Comparison of ENCODE assay signal across 23 mouse cellular contexts in genomic region chr7:128381001-128381400, GRCm38 (mm10). TPM values are rescaled to one million over a fixed set of nuclear protein-coding genes. Genes with fewer than 3 reads are reported as not detected.
DNase-seq lines count a peak whose midpoint lies in the region; ATAC-seq and TF ChIP-seq lines count a peak whose summit lies in the region.
"Had no signal": no experiment of that assay in that cellular context is flagged by ENCODE, and none has a peak within 500 bp of the region (broad histone marks: within the 10 kb centered on the region; RNA-seq: fewer than 3 reads in every experiment).

No protein-coding gene starts in this region.

- H3K4me3 ChIP-seq in spleen, adult 2 months (ENCODE audit: extremely low read depth, insufficient read depth, insufficient read length): no peak overlapping the region
- H3K4me3 ChIP-seq: forebrain, embryonic 13.5 days; hindbrain, embryonic 10.5 days; liver, embryonic 12.5 days; midbrain, embryonic 12.5 days; stomach, embryonic 15.5 days had no signal

- peak; percentile 96 for DNase-seq in heart, adult 11 months
- DNase-seq in heart, postnatal 14 days: no peak
- DNase-seq in spleen, adult 2 months (ENCODE audit: low read depth in 1 of 2, low spot score in 2 of 2): no peak
- DNase-seq in spleen, postnatal 14 days (ENCODE audit: low spot score in 2 of 2): no peak
- DNase-seq: adrenal gland, postnatal 36 days; cerebellum, adult 2 months; cerebellum, postnatal 25 days; gastrocnemius, postnatal 14 days; kidney, adult 9 months; kidney, postnatal 10 days; left cerebral cortex, postnatal 4 days; liver, postnatal 0 days had no signal

- WGBS in spleen, adult 2 months: 43% methylated on average over 2 of the region's 2 CpGs

- no peaks in the 10 kb centered on the region for H3K27me3 ChIP-seq in spleen, adult 2 months (ENCODE audit: control insufficient read depth, insufficient read depth, low read length)
- H3K27me3 ChIP-seq: forebrain, embryonic 13.5 days; liver, embryonic 12.5 days; midbrain, embryonic 12.5 days; stomach, embryonic 15.5 days had no signal

- peak; percentile 90 for ATAC-seq in granulocyte monocyte progenitor cell, adult 5-6 weeks (replicated peaks; ENCODE audit: poor library complexity, severe bottlenecking)
- ATAC-seq in monocyte, adult 5-6 weeks (replicated peaks; ENCODE audit: insufficient number of reproducible peaks, low FRiP score, low TSS enrichment, poor library complexity, severe bottlenecking): peak; percentile 30
- ATAC-seq in inflammation-experienced regulatory T-cells, adult 6 months: no peak
- ATAC-seq: forebrain, embryonic 13.5 days; hindbrain, embryonic 16.5 days; intestine, embryonic 16.5 days; liver, embryonic 12.5 days; liver, postnatal 0 days; lung, postnatal 0 days had no signal

- H3K4me1 ChIP-seq in spleen, adult 2 months (ENCODE audit: control insufficient read depth, insufficient read depth, insufficient read length): peaks cover 66% of the 10 kb centered on the region
- H3K4me1 ChIP-seq: forebrain, embryonic 13.5 days; hindbrain, embryonic 10.5 days; midbrain, embryonic 12.5 days; stomach, embryonic 15.5 days had no signal

- no peaks in the 10 kb centered on the region for H3K36me3 ChIP-seq in spleen, adult 2 months (ENCODE audit: control insufficient read depth, insufficient read depth, low read length)
- H3K36me3 ChIP-seq: hindbrain, embryonic 10.5 days; midbrain, embryonic 12.5 days; stomach, embryonic 15.5 days had no signal

- intact Hi-C loops in heart, postnatal 14 days (cut with DNase I): no loop called here

- no peak for TF ChIP-seq POLR2A in spleen, adult 2 months (IDR thresholded peaks at IDR 0.05; ENCODE audit: low read depth, low read length)

- TF ChIP-seq CTCF in spleen, adult 2 months (IDR thresholded peaks at IDR 0.05; ENCODE audit: extremely low read depth, insufficient read depth, insufficient read length, insufficient replicate concordance): no peak

- H3K27ac ChIP-seq in spleen, adult 2 months (ENCODE audit: insufficient read depth, low read length): peak overlapping the region; percentile 60
- H3K27ac ChIP-seq: forebrain, embryonic 13.5 days; hindbrain, embryonic 10.5 days; liver, embryonic 12.5 days; midbrain, embryonic 12.5 days; stomach, embryonic 15.5 days had no signal

RNA-seq across cellular contexts. Expression of gene Rgs10, which starts 37.6 kb away (rescaled TPM):
- 10 to 100 TPM; 10.1 to 14.9 TPM for total RNA-seq in heart, postnatal 14 days (2021)
- polyA plus RNA-seq in spleen, adult 2 months (2012; rRNA removed): 20.8 and 21.6 TPM in 2 replicates
- 89.9 and 96.4 TPM in 2 replicates for total RNA-seq in granulocyte monocyte progenitor cell, adult 5-6 weeks (2014; fragmentation: Nextera tagmentation)
- 36.1 and 66.2 TPM in 2 replicates for total RNA-seq in granulocyte monocyte progenitor cell, adult 5-6 weeks (2017)
- total RNA-seq in monocyte, adult 5-6 weeks (2017): 46.9 to 71.7 TPM (median 48.9 TPM) in 3 replicates
- 100 to 1,000 TPM in 2 of 3 experiments, 10 to 100 TPM in 1; 53.2 to 448 (median 275) TPM for polyA plus RNA-seq in inflammation-experienced regulatory T-cells, adult 6 months (2017; shearing (Covaris generic))
